Mouse (Mus musculus) G1E-ER4 (cell line): ENCODE measurements around the gene Zmynd8. TPM values are rescaled to one million over a fixed set of nuclear protein-coding genes. Genes with fewer than 3 reads are reported as not detected.

Experiments
- GATA1 ChIP-seq: IDR thresholded peaks from one replicate; pipeline ENCODE4 v1.8.0; 2012; ENCODE audit warnings: low read length, inconsistent platforms
- polyA plus RNA-seq: library from polyadenylated mRNA; stranded (reverse); fragments of >175 nt; gene quantifications from 2 replicates; pipeline ENCODE4 v1.2.3, GENCODE M21; 2012

Gene Zmynd8
- polyA plus RNA-seq, 1 experiment: 76.5 TPM

DNA sequence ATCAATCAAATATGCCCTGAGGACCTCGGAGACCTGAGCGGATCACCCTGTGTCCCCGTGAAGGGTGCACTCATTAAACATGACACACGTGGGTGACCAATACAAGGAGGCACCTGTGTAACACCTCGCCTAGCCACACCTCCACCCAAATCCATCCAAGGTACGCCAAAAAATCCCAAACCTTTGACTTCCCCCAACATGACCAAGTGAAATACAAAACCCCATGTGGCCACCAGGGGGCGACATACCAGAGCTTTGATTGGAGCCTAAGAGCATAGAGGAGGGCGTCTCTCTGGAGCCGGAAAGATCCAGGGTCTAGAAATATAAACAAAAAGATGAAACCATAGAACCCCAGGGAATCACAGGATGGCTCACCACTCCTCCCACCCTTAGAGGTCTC, 107.2 kb downstream of the Zmynd8 start:
- TF ChIP-seq GATA1: no peak

DNA sequence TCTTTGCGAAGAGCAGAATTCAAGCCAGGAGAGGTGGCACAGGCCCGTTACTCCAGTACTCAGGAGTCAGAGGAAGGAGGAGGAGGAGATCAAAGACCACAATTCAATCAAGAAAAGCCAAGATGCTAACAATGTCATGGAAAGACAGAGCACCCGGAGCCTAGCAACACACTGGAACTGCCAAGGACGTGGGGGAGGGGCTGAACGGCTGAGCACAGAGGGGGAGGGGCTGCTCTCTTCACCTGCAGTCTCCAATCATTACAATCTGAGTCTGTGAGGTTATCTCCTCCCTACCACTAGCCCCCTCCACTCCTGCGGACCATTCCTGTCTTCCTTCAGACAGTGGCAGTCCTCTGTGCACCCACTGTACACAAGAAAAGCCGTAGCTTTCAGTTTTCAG, 107.8 kb downstream of the Zmynd8 start:
- TF ChIP-seq GATA1: no peak

DNA sequence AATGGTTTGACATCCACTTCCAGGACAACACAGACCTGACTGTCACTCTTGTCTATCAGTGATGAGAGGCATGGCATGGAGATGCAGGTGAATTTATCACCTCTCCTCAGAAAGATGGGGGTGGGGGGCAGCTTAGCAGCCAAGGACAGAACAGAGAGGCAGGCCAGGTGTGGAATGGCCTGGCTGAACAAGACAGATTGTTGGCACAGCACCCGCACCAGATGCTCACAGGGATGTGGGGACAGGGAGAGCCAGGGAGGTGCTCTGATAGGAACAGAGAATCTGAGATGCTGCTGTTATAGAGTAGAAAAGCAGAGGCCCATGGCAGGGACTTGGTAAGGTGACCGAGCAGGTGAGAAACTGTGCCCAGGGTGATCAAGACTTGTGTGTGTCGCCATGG, 109.1 kb downstream of the Zmynd8 start:
- TF ChIP-seq GATA1: no peak

DNA sequence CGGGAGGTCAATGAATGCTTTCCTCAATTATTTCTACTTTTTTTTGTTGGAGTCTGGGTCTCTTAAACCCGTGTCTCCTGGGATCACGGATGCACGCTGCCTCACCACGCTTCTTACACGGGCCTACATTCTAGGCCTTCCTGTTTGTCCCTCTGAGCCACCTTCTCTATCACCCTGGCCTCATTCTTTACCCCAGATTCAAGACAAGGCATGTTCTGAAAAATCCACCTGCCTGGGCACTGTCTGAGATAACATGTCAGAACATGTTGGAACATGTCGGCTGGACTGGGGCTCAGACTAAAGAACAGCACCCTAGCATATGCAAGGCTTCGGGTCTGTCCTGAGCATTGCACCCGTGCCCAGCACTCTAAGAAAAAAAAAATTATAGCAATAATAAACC, 110.0 kb downstream of the Zmynd8 start:
- no peak for TF ChIP-seq GATA1

DNA sequence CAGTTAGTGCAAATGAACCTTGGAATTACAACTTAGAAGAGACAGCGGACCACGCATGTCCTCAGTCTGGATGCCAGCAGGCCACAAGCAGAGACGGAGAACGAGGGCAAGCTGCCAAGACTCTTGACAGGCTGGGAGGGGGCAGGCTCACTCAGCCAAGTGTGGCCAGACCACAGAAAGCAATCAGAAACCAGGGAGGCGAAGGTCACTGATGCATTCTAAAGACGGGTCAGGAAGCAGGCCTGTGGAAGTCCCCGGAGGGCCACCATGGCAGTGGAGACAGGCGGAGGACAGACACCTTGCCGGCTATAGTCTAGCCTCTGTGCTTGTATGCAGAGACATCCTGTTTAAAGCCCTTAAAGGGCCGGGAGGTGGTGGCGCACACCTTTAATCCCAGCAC, 110.8 kb downstream of the Zmynd8 start:
- TF ChIP-seq GATA1: no peak

DNA sequence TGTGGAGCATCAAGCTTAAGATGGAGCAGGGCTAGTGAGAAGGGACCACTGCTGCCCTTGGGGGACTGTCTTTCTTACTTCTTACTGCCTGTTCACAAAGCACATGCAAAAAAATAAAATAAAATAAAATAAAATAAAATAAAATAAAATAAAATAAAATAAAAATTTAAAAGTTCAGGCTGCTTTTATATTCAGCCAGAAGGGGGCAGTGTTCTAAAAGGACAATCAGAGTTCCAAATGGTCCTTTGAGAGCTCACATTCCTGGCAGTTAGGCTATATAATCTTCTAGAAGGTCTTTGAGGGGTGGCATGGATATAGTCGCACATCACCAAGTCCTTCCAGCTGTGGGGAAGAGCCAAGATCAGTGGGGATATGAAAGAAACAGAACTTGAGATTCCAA, 112.3 kb downstream of the Zmynd8 start:
- no peak for TF ChIP-seq GATA1

DNA sequence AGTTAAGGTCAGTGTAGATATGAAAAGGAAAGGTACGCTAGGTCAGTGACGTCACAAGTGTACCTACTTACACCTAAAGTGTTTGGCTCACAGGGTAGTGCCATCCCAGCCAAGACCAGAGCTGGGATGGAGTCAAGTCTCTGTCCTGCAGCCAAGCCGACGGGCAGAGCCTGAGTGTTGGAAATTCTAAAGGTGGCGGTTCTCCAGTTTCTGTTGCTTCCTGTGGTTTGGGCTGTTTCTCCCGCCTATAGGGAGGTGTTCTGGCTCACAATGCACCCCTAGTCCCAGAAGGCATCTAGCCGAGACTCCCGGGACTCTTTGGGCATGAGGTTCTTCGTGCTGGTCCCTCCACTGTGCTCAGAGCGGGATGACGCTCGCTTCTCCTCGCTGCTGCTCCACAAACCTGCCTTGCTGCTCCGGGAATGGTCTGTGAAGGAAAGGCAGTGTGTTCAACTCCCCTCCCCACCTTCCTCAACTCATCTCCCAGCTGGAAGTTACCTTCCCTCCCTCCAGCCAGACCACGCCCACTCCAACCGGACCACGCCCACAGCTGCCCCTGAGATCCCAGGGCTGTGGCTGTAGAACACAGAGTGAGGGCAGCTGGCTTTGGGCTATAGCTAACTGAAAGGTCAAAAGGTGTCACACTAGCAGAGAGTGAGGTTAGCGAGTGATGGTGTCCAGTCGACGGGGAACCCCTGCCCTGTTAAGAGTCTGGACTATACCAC, 113.3 kb downstream of the Zmynd8 start:
- TF ChIP-seq GATA1: no peak

DNA sequence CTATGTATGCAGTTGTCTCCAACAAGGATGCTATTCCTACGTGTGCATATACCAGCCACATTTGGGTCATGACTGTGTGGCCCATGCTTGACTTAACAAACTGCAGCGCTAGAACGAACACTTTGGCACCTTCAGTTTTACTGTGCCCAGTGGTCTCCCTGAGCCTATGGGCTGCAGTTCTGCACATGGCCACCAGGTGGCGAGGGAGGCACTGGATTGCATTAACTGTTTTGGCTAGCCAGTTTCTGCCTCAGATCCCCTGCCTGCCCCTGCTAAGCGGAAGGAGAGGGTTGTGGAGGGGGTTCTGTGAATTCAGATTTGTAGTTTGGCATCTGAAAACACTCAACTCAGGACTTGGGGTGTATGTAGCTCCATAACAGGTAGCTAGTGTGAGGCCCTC, 116.5 kb downstream of the Zmynd8 start:
- no peak for TF ChIP-seq GATA1

DNA sequence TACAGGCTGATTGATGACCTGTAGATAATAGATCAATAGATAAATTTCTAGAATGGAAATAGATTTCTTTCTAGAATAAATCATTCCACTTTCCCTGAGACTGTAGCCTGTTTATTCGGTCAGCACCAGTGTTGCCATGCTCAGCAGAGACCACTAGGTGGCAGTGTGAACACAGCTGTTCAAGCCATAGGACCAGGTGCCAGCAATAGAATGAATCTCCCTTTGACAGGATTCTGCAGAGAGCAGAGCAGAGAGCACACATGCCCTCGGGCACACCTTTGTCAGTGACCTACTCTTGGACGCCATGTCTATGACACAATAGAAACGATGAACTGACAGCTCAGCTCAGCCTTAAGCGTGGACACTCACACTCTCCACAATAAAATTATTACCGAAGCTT, 119.9 kb downstream of the Zmynd8 start:
- no peak for TF ChIP-seq GATA1

DNA sequence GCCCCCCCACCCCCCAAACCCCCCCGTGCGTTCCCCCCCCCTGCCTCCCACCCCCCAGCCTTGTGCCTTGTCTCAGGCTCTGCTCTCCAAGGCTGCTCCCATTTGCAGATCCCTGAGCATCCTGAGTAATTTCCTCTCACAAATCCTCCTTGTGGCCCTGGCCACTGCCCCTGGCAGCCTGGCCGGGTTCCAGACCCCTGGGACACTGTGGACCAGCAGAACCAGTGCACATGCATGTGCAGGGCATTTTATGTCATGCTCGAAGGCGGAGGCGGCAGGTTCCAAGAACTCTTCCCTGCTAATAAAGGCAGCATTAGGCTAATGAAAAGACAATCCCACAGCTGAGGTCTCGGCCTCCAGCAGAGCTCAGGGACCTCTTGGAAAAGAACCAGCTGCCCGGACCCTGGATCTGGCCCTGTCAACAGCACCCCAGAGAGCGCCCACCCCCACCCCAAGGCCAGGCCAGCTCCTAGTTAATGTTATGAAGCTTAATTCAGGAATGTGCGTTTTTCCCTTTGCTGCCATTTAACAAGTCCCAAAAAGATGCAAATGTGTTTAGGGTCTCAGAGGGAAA, 129.4 kb downstream of the Zmynd8 start:
- TF ChIP-seq GATA1: no peak

DNA sequence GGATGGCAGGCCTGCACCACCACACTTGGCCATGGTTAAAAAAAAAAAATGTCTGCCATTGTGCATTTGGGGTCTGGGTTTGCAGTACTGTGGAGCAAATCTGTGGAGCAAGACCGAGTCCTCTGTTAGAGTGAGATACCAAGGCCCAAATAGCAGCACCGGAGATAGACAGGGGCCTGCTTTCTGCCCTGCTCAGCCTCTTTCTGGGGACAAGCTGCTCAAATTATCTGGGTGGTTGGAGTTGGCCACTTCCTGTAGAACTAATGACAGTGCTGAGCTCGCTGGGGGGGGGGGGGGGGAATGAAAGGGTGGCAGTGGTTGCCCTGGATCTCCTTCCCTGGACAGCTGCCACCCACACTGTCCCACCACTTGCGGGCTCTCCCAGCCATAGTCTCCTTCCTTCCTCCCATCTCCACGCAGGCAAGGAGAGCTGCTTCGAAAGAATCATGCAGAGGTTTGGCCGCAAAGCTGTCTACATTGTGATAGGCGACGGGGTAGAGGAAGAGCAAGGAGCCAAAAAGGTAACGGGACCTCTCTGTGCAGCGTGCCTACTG, 129.9 kb downstream of the Zmynd8 start:
- no peak for TF ChIP-seq GATA1

DNA sequence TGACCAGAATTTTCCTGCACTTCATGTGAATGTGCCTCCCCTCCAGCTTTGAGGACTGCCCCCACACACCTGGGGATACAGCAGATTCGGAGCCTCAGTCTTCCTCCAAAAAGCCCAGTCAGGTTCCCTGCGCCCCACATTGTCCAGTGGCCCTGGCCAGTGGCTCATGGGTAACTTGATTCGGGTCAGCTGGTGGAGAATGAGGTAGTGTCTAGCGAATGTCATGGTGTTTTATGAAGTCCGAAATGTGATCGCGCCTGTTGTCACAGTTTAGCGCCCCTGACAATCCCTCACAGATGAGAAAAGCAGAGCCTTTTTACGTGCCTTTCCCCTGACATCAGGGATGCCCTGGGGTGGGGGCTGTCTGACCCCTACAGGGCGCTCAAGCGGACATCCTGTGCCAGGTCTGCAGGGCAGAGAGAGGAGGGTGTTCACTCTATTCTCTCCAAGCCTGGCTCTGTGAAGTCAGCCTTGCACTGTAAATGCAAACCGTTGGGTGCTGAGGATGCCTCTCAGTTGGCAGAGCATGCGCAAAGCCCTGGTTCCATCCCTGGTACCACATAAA, 139.3 kb downstream of the Zmynd8 start:
- TF ChIP-seq GATA1: no peak

DNA sequence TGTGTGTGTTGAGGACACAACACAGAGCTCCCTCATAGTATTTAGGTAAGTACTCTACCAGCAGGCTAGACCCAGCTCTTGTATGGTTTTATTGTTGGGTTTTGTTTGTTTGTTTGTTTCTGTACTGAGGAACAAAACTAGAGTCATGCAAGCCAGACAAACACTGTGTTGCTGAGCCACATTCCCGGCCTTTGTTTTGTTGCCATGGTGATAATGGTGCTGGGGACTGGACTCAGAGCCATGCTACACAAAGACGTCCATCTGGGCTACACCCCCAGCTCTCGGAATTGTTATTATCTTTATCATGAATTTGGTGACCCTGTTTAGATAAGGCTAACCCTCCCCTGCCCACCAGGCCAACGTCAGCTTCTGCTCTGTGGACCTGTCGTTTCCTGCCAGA, 140.3 kb downstream of the Zmynd8 start:
- TF ChIP-seq GATA1: no peak

DNA sequence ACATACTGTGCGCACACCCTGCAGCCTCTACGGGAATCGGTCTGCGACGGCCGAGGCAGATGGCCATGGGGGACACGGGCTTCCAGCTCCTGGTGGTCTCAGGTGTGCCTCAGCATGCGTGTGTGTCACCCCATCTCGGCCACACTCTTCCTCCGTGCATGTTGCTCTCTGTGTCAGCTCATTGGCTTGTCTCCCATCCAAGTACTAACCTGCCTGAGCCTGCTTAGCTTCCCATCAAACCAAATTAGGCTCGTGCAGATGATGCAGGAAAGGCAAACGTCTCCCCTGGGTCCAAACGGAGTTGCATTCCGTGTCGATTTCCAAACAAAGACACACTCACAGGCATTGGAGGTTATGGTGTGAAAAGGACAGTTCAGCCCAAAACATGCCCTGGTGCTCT, 141.0 kb downstream of the Zmynd8 start:
- no peak for TF ChIP-seq GATA1

DNA sequence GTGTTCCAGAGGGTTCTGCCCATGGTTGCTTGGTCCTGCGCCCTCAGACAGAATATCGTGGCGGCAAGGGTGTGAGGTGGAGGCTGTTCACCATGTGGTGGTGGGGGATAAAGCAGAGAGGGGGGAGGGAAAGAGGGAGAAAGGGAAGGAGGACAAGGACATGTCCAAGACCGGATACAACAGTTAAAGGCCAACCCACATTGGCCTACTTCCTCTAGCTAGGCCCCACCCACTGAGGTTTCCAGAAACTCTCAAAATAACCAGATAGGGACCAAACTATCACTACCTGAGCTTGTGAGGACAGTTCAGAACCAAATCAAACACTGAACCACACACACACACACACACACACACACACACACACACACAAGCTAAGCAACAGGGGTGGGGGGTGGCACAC, 146.1 kb downstream of the Zmynd8 start:
- TF ChIP-seq GATA1: no peak

DNA sequence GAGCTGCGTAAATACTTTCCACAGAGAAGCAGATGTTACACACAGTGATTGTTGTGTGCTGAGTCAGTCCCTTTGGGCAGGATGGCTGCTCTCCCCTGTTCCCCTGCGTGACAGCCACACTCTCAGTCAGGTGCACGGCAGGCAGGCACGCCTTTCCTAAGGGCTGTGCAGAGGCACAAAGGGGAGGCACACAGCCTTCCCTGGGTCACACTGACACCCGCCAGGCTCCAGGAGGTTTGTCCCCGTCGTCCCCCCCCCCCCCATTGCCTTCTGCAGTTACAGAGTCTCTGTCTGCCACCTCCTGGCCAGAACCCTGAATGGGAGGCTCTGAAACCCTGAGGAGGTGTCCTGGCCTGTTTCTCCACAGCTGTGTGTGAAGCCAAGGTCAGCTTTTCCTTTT, 147.7 kb downstream of the Zmynd8 start:
- TF ChIP-seq GATA1: no peak

DNA sequence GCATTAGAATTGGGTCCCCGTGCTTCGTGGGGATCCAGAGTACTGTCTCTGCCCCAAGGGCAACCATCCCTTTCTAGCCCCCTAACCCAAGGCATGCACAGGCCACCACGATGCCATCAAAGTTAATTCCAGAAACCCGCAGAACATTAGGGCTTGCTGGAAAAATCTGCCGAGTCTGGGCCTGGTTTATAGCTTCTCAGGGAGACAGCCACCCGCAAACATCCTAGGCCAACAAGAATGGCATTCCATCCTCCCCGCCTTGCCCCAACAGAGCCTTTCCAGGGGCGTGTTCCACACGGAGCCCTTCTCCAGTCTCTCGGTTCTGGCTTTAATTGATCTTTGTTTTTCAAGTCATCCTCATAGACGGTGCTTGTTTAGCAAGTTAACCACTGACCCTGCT, 150.4 kb downstream of the Zmynd8 start:
- no peak for TF ChIP-seq GATA1
